Mouse (Mus musculus) embryo, embryonic 9.5 days (tissue): ENCODE measurements around the gene Sfmbt1.
A peak's percentile ranks its signal among the peaks of the same experiment; 100 is the strongest.

Experiments
- DNase-seq: peaks from one replicate; pipeline ENCODE4 v3.0.0-alpha.2; 2017; ENCODE audit errors: extremely low spot score

Sfmbt1 gene

DNA sequence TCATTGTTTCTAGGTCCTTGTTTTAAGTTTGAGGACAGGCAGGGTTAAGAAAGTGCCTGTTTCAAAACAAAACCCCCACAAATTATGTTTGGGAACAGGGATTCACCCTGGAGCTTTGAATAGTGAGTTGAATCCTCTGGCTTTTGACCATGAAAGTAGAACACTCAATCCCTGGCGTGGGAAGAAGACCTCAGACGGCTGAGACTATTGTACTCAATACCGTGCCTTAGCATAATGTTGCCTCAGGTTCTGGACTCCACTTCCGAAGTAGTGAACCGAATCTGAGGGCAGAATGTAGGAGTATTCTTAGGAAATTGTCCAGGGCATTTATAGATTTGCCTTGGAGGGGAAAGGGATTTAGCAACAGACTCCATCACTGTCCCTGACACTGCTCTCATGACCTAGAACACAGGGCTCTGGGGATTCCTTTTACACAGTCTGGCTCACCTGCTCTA, 110.4 kb downstream of the Sfmbt1 start:
- no peak for DNase-seq

DNA sequence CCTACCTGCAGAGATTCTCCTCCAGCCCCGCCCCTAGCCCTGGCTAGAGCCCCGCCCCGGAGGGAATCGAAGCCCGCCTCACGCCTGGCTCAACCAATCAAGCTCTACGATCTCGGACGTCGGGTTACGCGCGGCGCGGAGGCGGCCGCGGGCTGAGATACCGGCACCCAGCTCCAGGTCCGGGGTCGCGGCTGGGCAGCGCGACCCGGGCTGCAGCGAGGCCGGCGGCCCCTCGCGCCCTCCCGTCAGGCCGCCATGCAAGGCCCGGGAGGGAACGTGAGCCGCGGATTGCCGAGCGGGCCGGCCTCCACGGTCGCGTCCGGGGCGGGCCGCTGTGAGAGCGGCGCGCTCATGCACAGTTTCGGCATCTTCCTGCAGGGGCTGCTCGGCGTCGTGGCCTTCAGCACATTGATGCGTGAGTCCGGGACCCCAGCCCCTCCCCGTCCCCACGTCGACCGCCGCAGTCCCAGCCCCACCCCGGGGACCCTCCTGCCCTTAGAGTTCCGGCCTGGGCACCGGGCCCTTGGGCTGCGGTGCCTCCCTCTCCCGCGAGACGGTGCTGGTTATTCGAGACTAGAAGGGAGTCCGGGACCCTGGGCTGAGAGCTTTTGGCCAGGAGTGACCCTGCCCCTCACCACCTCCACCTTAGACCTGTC, 111.0 kb downstream of the Sfmbt1 start, which contains the start of gene Tmem110:
Gene Tmem110 (plus strand): TSS at position 115 of the 656 bp plus-strand sequence.
- peak; percentile 88 for DNase-seq

DNA sequence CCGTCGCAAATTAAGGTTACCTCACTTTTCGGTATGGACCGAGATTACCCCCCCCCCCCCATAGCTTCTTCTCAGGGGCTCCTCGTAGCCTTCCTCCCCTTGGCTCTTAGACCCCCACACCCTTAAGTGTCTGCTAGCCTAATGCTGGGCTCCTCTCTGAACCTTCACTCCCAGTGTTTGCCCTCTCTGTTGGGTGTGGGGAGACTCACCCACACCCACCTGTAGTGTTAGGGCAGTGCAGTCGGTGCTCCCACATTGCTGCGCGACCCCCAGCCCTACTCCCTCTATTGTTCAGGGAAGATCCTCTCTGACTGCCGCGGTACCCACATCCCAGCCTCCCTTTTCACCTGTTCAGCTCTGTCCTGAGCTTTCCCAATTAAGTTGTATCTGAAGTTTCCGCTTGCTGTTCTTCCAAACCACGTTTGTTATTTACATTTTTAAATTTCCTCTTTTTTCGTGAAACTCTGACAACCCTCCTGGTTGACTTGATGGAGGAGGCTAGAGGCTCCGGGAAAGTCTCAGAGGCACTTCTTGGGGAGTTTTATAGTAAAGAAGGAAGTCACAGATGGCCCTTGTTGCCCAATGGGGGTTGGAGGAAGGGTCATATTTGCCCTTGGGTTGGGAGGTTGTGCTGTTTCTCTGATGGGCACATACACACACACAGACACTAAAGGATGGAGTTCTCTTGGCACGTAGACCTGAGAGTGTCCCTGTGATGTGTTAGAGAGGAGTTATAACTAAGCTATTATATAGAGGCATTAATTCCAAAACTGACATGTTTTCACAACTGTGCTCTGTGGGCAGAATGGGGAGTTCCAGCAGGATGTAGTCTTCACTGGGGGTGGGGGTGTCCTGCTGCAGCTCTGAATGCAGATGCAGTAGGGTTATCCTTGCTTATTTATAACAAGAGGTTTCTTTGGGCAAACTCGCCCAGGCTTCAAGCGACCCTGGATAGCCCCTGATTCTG, 111.8 kb downstream of the Sfmbt1 start:
- peak; percentile 7 for DNase-seq

DNA sequence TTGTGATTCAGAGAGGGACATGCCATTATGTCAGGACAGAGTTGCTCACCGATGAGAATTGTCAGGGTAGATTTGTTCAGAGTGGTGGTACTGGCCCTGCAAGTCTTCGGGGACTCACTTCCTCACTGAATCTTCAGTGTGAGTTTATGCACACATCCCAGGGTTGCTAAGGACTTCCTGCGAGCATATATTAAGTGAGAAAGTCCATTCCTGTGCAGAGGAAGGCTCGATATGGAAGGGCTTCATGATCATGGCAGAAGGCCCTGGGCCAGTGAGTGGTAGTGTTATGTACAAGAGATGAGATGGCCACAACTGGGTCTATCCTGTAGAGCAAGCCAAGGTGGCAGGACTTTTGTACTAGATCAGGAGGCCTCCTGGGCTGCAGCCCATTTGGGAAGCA, 112.8 kb downstream of the Sfmbt1 start:
- no peak for DNase-seq

DNA sequence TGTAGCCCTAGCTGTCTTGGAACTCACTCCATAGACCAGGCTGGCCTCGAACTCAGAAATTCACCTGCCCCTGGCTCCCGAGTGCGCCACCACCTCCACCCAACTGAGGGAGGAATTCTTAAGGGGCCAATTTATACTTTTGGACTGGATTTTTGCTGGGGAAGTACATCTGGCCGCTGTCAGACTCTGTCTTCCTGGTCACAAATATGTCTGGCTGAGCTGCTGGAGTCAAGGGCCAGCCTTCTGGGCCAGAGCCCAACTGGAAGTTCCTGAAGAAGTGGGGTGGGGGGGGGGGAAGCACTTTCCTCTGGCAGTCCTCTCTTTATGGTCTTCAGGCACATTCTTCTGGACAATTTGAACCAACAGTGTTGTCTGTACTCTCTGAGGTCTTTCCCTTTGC, 113.4 kb downstream of the Sfmbt1 start:
- no peak for DNase-seq

DNA sequence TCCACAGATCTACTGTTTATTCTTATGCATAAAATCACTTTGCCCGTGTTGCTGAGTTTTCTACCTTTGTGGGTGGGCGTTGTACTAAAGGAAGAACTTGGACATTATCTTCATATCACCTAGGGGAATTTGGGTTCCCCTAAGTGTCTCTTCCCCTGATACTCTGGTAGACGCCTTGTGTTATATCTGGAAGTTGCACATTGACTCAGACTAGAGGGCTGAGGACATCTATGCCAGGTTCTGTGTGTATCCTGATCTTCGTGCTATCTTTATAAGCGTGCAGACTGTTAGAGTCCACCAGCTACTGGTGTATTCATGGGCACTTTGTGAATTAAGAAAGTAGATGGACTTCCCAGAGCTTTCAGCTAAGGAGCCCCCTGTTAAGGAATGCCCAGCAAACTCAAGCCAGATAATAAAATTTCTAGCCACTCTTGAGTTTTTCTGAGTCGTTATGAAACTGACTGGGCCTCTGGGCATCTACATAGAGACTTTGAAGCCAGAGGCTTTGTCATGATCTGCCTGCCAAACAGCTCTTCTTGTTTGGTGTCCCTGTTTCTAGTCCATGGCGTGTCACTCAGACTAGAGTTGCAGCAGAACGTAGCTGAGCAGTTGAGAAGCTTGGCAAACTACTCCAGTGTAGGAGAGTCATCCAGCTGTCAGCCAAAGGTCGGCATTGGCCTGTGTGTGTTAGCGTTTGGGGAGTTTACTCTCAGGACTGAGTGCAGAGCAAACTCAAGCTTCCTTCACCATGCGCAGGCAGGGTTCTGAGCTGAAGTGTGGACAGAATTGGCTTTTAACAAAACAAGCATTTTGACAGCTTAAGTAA, 114.2 kb downstream of the Sfmbt1 start:
- no peak for DNase-seq

DNA sequence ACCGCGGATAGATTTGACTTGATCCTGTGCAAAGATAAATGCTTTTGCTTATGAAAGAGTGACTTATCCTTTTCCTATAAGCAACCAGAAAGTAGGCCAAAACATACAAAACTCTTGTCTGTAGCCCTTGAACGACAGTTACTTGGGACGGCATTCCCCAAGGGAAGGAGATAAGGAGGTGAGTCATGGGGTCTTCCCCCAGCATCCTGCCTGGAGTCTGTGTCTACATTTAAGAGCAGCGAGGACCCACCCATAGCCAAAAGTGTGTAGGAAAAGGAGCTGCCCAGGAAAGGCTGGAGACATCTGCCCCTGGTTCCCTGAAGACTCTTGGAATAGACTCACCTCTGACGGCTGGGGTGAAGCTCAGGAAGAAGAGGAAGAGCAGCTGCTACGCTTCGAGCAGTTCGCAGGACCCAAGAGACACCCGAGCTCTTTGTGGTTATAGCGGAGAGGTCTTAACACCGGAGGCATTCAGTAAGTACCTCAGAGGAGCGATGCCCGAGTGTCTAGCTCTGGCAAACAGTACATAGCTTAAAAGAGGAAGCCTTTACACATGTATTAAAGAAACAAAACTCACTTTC, 122.9 kb downstream of the Sfmbt1 start:
- DNase-seq: no peak

DNA sequence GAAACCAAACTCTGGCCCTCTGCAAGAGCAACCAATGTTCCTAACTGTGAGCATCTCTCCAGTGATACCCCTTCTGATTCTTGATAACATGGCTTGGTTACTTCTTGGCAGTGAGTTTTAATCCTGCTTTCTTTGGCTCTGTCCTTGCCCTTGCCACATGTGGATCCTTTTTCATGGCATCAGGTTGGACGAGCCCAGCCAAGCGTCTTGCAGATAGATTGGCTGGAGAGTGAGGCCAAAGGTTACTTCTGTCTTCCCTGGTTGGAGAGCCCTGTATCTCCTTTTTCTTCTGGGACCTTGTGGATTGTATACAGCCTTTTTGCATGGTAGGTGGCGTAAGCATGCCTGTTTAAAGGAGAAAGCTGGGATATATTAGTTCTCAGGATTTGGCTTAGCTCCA, 129.1 kb downstream of the Sfmbt1 start:
- no peak for DNase-seq

DNA sequence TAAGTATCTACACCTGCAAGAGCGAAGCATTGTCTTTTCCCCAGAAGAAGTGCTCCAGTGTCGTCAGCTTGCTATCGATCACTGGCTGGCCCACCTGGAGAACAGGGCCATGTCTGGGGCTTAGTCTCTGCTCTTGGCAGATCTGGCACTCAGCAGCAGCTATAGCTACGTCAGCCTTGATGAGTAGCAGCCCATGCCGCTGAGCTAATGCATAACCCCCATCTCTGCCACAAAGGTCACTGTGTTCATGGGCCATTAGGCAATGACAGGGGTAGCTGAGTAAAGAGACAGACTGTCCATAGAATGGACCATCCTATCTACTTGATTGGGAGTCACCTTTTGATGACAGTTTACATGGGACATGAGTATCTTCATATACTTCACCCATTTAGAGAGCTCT, 135.9 kb downstream of the Sfmbt1 start:
- no peak for DNase-seq

DNA sequence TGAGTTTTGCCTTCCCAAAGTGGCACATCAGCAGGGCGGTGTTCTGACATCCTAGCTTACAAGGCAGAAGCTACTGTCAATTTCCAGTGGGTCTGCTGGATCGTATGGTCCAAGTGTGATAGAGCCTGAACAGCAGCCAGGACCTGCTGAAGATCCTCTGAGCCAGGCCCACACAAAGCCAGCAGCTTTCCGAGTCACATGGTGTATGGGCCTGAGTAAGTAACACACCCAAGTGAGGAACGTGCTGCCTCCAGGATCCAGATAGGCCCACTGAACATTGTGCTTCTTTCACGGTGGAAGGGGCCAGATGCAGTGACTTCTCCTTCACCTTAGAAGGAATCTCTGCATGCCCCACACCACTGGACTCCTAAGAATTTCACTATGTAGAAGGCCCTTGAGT, 137.7 kb downstream of the Sfmbt1 start:
- DNase-seq: no peak

DNA sequence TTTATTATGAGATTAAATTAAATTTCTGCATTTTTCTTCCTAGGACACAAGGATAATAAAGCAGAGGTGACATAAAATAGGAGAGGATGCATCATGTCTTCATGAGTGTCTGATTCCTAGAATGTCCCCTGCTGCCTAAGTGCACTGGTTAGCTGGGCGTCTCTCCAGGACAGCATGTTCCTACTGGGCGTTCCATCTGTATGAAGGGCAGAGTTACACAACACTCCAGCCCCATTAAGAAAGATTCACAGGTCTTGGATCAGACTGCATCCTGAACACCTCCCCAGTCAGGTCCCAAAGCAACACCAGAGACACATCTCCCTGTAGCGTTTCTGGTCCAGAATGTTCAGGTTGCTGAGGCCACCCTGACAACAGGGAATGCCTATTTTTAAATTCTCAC, 140.7 kb downstream of the Sfmbt1 start:
- DNase-seq: no peak

DNA sequence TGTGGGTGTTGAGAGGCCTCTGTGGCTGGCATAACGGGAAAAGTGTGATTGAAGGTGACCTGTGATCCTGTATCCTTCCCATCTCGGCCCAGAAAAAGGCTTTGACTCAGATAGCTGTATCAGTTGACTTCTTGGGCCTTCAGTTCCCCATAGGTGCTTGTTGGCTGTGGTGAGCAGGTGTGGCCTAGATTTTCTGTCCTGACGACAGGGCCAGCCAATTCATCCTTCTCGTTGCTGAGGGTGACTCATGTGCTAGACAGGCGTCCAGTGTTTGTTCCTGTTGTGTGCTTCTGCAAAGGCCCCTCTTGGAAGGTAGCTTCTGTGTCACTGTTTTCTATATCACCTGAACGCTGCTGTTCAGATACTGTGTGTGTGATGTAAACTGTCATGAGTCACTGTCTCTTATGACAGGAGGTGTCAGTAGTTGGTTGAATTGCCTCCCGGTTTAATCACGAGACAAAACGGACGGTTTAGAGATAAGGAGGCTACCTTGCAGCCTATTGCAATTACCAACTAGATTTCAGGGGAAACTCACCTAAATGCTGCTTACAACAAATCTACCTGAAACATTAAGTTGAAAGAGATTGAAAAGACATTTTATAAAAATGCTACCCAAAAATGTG, 142.3 kb downstream of the Sfmbt1 start:
- DNase-seq: no peak

DNA sequence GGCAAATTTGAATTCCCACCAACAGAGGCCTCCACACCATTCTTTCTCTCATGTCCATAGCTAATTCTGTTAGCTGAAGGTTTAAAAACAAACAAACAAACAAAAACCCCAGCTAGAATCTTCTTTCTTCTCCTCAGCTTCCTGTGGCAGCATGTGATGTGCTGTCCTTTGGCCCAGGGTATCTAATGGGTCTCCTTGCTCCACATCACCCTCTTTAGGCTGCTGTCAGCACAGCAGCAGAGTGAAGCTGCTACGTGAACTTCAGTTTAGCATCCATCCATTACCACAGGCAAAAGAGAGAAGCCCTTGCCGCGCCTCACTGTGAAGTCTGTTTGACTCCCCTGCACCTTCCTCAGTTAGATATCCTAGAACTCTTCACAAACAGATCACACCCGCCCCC, 143.3 kb downstream of the Sfmbt1 start:
- DNase-seq: no peak

DNA sequence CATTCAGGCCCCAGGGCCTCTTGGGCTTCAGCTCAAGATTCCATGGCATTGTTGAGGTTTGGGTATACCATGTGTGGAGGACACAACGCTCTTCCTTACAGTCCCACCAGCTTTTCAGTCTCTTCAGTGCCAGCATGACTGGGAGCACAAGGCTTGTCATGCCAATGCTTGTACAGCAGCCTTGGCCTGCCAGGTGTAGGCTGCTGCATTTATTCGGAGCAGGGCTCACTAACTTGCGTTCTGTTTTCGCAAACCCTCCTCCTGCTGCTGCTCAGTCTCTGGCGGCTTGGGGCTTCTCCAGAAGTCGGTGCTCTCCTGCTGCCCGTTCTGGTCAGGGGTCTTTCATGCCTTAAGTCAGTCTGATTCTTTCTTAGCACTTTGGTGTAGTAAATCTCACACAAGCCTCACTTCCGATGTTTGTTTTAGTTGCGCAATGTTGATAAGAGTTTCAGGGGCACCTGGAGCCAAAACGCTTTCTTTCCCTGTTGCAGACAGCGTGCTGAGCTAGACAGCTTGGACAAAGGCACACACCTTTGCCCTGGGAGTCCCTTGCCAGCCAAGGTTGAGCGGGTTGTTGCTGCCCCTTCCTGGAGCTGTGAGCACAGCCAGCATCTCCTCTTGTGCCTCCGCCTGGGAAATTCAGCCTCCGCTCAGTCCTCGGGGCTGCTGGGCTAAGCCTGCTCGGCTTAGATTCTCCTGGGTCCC, 146.9 kb downstream of the Sfmbt1 start:
- DNase-seq: no peak

DNA sequence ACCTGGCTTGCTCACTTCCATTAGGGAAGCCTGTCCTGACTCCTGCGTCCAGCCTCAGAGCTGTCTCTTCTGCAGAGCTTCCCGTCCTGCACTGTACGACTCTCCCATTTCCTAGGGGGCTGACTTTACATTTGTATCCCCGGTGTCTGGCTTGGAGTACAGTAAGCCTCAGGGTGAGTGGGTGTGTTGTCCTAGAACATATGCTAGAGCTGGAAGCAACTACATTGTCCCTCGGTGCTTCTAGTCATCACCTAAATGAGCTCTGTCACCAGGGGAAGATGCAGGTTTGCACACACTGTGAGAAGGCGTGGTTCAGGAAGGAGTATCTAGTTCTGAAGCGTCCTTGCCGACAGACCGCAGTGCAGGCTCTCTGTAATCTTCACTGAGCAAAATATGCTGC, 147.7 kb downstream of the Sfmbt1 start:
- DNase-seq: no peak

DNA sequence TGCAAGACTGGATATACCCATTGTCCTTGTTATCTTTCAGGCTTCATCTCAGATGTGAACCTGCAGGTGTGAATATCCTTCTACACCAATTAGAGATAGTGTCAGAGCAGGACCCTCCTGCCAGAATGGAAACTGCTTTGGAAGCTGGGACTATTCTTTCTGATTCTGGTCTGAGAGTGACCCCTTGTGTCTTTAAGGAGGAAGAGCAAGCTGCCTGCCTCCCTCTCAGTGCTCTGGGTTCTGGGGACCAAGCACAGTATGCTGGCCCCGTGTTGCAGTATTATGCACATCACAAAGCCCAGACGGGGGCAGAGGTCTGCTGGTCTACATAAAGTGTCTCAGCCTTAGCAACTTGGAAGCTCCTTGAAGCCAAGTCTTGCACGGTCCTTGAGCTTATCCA, 150.7 kb downstream of the Sfmbt1 start:
- no peak for DNase-seq

DNA sequence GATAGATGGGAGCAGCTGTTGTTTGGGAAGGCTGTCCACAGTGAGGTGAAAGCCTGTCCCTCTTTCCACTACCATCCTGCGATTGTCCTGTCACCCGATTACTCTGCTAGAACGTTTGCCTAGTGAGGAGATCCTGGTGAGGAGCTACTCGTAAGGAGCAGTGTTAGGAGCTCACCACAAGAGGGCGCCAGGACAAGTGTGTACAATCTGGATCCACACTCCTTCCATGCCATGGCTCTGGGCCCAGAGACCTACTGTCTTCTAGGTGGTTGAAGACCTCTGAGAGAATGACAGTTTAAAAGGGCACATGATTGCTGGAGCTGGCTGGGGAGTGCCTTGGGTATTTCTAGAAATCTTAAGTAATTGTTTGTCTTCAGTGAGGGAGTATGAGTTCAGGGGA, 152.4 kb downstream of the Sfmbt1 start:
- peak; percentile 60 for DNase-seq

DNA sequence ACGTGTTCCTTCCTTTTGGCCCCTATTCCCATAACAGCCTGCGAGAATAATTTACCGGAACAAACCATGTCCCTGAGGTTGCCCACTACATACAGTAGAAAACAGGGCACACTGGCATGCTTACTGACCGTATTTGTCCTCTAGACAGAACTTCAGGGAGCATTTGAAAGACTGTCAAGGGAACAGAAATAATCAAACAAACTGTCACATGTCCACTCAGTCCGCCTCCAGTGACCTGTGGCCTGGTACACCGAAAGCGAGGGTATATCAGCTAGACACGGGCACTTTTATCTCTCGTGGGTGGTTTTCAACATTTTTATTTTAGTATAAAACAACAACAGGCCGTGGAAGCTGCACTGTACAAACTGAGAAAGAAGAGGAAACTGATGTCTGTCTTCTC, 154.2 kb downstream of the Sfmbt1 start:
- no peak for DNase-seq

DNA sequence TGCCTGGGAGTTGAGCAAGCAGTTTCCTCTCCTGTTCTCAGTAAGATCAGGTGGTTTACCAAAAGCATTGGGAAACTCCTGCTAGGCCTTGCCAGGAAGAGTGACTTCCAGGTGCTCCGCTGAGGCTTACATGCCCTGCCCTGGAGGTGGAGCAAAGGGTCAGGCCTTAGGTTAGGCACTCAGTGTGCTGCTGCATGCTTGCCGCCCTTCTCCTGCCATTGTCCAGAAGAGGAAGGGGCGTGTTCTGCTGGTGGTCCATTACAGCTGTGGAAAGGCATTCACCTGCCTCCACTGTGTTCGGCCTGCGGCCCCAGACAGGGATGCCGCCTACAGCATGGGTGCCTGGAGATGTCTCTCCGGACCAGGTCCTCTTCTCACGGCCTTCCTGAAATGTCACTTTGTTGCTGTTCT, 154.7 kb downstream of the Sfmbt1 start:
- DNase-seq: no peak
